Mouse (Mus musculus): ENCODE results near the gene Ece1. TPM values are rescaled to one million over a fixed set of nuclear protein-coding genes. Genes with fewer than 3 reads are reported as not detected.
A peak's percentile ranks its signal among the peaks of the same experiment; 100 is the strongest.
"Not testable (repeated sequence)": the region's sequence is repeated elsewhere in the genome, so short reads cannot be mapped to it uniquely, and the experiment has no call there.

Ece1 gene
- total and polyA plus RNA-seq, 3 experiments = 25.3 to 43.8 TPM; not detected in 1

DNA sequence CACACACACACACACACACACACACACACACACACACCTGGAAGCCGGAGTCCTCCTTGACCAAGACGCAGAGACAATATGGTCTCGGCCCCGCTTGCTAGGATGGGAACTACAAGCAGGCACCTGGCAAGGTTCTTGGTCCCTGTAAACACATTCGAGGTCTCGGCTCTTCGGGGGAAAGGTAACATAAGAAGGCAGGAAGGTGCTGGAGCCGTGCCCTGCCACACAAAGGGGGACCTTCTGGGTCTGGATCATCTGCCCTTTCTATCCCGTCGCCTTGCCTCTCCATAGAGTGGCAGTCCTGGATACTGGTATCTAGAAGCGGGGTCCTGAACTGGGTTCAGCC, 102.5 kb downstream of the Ece1 start:
- Histone ChIP-seq H3K4me3 (ENCODE audit: control insufficient read depth in 1 of 2, insufficient read depth in 1 of 2, low read depth in 2 of 2, low read length in 2 of 2) (no peak overlapping the region), H3K27me3 (ENCODE audit: control insufficient read depth in 1 of 2, insufficient read depth in 2 of 2, low read length in 2 of 2) (no peaks in the 10 kb centered on the region), H3K4me1 (ENCODE audit: control insufficient read depth in 1 of 2, insufficient read depth in 2 of 2, low read length in 2 of 2) (peaks cover 2 to 8% of the 10 kb centered on the region in 2 experiments; a peak in 2 of 4 replicates), H3K9ac (ENCODE audit: control insufficient read depth, low read depth, low read length, poor library complexity, severe bottlenecking) (no peak overlapping the region), H3K9me3 (replicated peaks; ENCODE audit: insufficient read depth, low read length) (no peaks in the 10 kb centered on the region), H3K27ac (ENCODE audit: control insufficient read depth, low read depth, low read length) (no peak overlapping the region), H3K36me3 (ENCODE audit: control insufficient read depth in 1 of 2, insufficient read depth in 2 of 2, low read length in 2 of 2) (no peaks in the 10 kb centered on the region), H3K79me2 (ENCODE audit: control insufficient read depth, insufficient read depth, low read length, poor library complexity) (no peaks in the 10 kb centered on the region)
- no peak for DNase-seq (ENCODE audit: low read depth, low spot score)
- TF ChIP-seq MAX (IDR thresholded peaks at IDR 0.05; ENCODE audit: low read length) = no peak
- TF ChIP-seq ZC3H11A (IDR thresholded peaks at IDR 0.05; ENCODE audit: low read depth, low read length) = no peak
- no peak for TF ChIP-seq NELFE (IDR thresholded peaks at IDR 0.05; ENCODE audit: low read depth, low read length)

DNA sequence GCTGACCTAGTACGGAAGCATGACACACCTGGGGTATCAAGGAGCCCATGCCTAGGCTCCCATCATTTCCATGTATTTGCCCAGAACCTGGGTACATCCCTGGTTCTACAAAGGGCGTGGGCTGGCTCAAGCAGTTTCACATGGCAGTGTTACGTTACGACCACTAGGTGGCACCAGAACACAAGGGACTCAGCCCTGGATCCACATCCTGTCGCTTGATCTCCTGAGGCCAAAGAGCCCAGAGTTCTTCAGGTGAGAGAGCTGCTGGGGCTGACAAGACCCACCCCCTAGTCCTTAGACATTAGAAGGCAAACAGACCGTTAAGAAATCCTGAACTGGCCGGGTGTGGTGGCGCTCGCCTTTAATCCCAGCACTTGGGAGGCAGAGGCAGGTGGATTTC, 106.2 kb downstream of the Ece1 start:
- Histone ChIP-seq H3K79me2 (ENCODE audit: control insufficient read depth, insufficient read depth, low read length, poor library complexity) (no peaks in the 10 kb centered on the region), H3K27ac (ENCODE audit: control insufficient read depth, low read depth, low read length) (no peak overlapping the region), H3K9ac (ENCODE audit: control insufficient read depth, low read depth, low read length, poor library complexity, severe bottlenecking) (no peak overlapping the region)

DNA sequence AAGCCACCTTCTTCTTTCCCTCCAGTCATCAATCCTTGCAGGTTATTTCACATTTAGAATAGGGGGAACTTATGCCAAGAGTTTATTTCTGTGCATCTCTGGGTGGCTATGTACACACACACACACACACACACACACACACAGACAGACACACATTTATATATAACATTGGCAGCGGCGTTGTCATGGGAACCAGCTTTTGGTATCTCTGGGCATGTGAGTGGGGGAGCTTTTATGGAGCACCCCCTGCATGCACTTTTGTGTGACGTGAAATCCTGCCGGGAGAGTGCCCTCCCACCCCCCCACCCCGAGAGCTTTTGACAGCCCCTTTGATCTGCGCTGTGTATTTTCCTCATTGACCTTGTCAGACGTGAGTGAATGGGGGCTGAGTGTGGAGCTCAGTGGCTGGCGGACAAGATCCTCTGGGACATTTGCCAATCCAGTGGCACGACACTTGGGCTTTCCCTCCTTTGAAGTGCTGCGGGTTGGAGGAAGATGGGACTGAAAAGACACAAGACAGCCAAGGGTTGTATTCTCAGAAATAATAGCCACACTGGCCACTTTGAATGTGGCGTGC, 108.7 kb downstream of the Ece1 start:
- H3K4me1 ChIP-seq (ENCODE audit: control insufficient read depth in 1 of 2, insufficient read depth in 2 of 2, low read length in 2 of 2); H3K27ac ChIP-seq (ENCODE audit: control insufficient read depth, low read depth, low read length); H3K4me3 ChIP-seq (ENCODE audit: control insufficient read depth in 1 of 2, insufficient read depth in 1 of 2, low read depth in 2 of 2, low read length in 2 of 2); DNase-seq (ENCODE audit: low read depth, low spot score); H3K9ac ChIP-seq (ENCODE audit: control insufficient read depth, low read depth, low read length, poor library complexity, severe bottlenecking); H3K79me2 ChIP-seq (ENCODE audit: control insufficient read depth, insufficient read depth, low read length, poor library complexity); H3K27me3 ChIP-seq (ENCODE audit: control insufficient read depth in 1 of 2, insufficient read depth in 2 of 2, low read length in 2 of 2); H3K9me3 ChIP-seq (replicated peaks; ENCODE audit: insufficient read depth, low read length); H3K36me3 ChIP-seq (ENCODE audit: control insufficient read depth in 1 of 2, insufficient read depth in 2 of 2, low read length in 2 of 2): not testable (repeated sequence)

More for the DNA sequence above, 106.2 kb downstream of the Ece1 start:
- Histone ChIP-seq H3K4me1 (ENCODE audit: control insufficient read depth in 1 of 2, insufficient read depth in 2 of 2, low read length in 2 of 2) (no peaks in the 10 kb centered on the region), H3K9me3 (replicated peaks; ENCODE audit: insufficient read depth, low read length) (no peaks in the 10 kb centered on the region), H3K4me3 (ENCODE audit: control insufficient read depth in 1 of 2, insufficient read depth in 1 of 2, low read depth in 2 of 2, low read length in 2 of 2) (no peak overlapping the region), H3K27me3 (ENCODE audit: control insufficient read depth in 1 of 2, insufficient read depth in 2 of 2, low read length in 2 of 2) (no peaks in the 10 kb centered on the region), H3K36me3 (ENCODE audit: control insufficient read depth in 1 of 2, insufficient read depth in 2 of 2, low read length in 2 of 2) (no peaks in the 10 kb centered on the region)
- TF ChIP-seq SIN3A (IDR thresholded peaks at IDR 0.05; ENCODE audit: low read length) = peak; percentile 28; the same call in 1 of the 2 replicates
- TF ChIP-seq ZC3H11A (IDR thresholded peaks at IDR 0.05; ENCODE audit: low read depth, low read length) = peak; percentile 87
- TF ChIP-seq NRF1 (IDR thresholded peaks at IDR 0.05; ENCODE audit: insufficient read depth, low read depth, low read length, poor library complexity, severe bottlenecking) = no peak
- TF ChIP-seq ZNF384 (IDR thresholded peaks at IDR 0.05; ENCODE audit: low read depth, low read length) = no peak
- TF ChIP-seq SMC3 (IDR thresholded peaks at IDR 0.05; ENCODE audit: low read depth, low read length) = peak; percentile 80
- no peak for TF ChIP-seq HCFC1 (IDR thresholded peaks at IDR 0.05; ENCODE audit: low read depth, low read length)
- peak; percentile 91 for TF ChIP-seq RAD21 (IDR thresholded peaks at IDR 0.05; ENCODE audit: low read depth, low read length)
- no peak for TF ChIP-seq POLR2AphosphoS5 (IDR thresholded peaks at IDR 0.05; ENCODE audit: borderline replicate concordance, low read depth, low read length)
- TF ChIP-seq MYC (IDR thresholded peaks at IDR 0.05; ENCODE audit: low read depth, low read length) = peak; percentile 64; the same call in 1 of the 2 replicates
- TF ChIP-seq ZMIZ1 (IDR thresholded peaks at IDR 0.05; ENCODE audit: low read depth, low read length) = no peak
- TF ChIP-seq MXI1 (IDR thresholded peaks at IDR 0.05; ENCODE audit: low read depth, low read length) = no peak
- TF ChIP-seq CTCF (IDR thresholded peaks at IDR 0.05 in 2 of 3, conservative IDR thresholded peaks at IDR 0.05 in 1 of 3; ENCODE audit: control insufficient read depth in 1 of 3, insufficient read depth in 1 of 3, low read depth in 2 of 3, low read length in 3 of 3, poor library complexity in 1 of 3, severe bottlenecking in 1 of 3) = peak; percentile 80 to 88 (median 83)
- TF ChIP-seq GATA1 (IDR thresholded peaks at IDR 0.05; ENCODE audit: low read depth, low read length) = no peak
- no peak for TF ChIP-seq USF2 (IDR thresholded peaks at IDR 0.05; ENCODE audit: borderline replicate concordance in 1 of 2, insufficient read depth in 1 of 2, low read depth in 1 of 2, low read length in 2 of 2)
- no peak for TF ChIP-seq CHD2 (IDR thresholded peaks at IDR 0.05; ENCODE audit: low read length)
- TF ChIP-seq TBP (IDR thresholded peaks at IDR 0.05; ENCODE audit: low read depth, low read length) = no peak
- TF ChIP-seq JUND (IDR thresholded peaks at IDR 0.05; ENCODE audit: low read depth, low read length) = no peak
- no peak for TF ChIP-seq TCF12 (IDR thresholded peaks at IDR 0.05; ENCODE audit: low read depth, low read length)
- TF ChIP-seq ELF1 (IDR thresholded peaks at IDR 0.05; ENCODE audit: low read depth, low read length) = no peak
- no peak for TF ChIP-seq TAL1 (IDR thresholded peaks at IDR 0.05; ENCODE audit: low read length)
- peak; percentile 86 for DNase-seq (ENCODE audit: low read depth, low spot score)
